Mouse (Mus musculus) neural tube, embryonic 14.5 days (tissue): ENCODE measurements around the gene Gm49369. TPM values are rescaled to one million over a fixed set of nuclear protein-coding genes. Genes with fewer than 3 reads are reported as not detected.

Experiments used
- ATAC-seq: fragments of 200-750 bp; cut with Nextera tagmentation; 2 replicates; pipeline ENCODE4 v1.8.0; 2017; ENCODE audit warnings: low read depth, mild to moderate bottlenecking, moderate TSS enrichment, moderate library complexity
- H3K27ac ChIP-seq: fragments of 300-500 bp; sonication (generic); 2 replicates; pipeline ENCODE4 v1.5.1; 2014; ENCODE audit warnings: low read depth, mild to moderate bottlenecking, control low read depth, low read length, moderate library complexity, mixed read lengths
- H3K27me3 ChIP-seq: fragments of 300-500 bp; sonication (generic); 2 replicates; pipeline ENCODE4 v1.6.1; 2014; ENCODE audit warnings: low read length; ENCODE audit not compliant: control insufficient read depth, insufficient read depth
- H3K36me3 ChIP-seq: fragments of 300-500 bp; sonication (generic); 2 replicates; pipeline ENCODE4 v1.6.1; 2014; ENCODE audit warnings: low read length, mixed read lengths; ENCODE audit not compliant: control insufficient read depth, insufficient read depth
- H3K4me1 ChIP-seq: fragments of 300-500 bp; sonication (generic); 2 replicates; pipeline ENCODE4 v1.6.1; 2014; ENCODE audit warnings: low read length; ENCODE audit not compliant: control insufficient read depth, insufficient read depth
- H3K4me2 ChIP-seq: fragments of 300-500 bp; sonication (generic); 2 replicates; pipeline ENCODE4 v1.6.1; 2014; ENCODE audit warnings: mild to moderate bottlenecking, low read depth, low read length, control low read depth
- H3K4me3 ChIP-seq: fragments of 300-500 bp; sonication (generic); 2 replicates; pipeline ENCODE4 v1.5.1; 2014; ENCODE audit warnings: low read depth, low read length, control low read depth, mixed read lengths
- H3K9ac ChIP-seq: fragments of 300-500 bp; sonication (generic); replicated peaks from 2 replicates; pipeline ENCODE4 v1.6.1; 2014; ENCODE audit warnings: low read depth, mild to moderate bottlenecking, control low read depth, low read length, mixed read lengths
- H3K9me3 ChIP-seq: fragments of 300-500 bp; sonication (generic); 2 replicates; pipeline ENCODE4 v1.6.1; 2016; ENCODE audit warnings: low read length; ENCODE audit not compliant: control insufficient read depth
- WGBS: fragments of 180-500 bp; shearing (Covaris S2); extraction: QIAGEN DNeasy Blood & Tissue Kit; methylation state at CpG from one replicate; pipeline ENCODE4 v1.1.7; 2014; 5-methylcytosine and 5-hydroxymethylcytosine counted together
- polyA plus RNA-seq: library from polyadenylated mRNA; unstranded; fragments of >200 nt; fragmentation: Nextera tagmentation; extraction: Ambion mirVana; gene quantifications from 2 replicates; pipeline ENCODE4 v1.2.1, GENCODE M21; 2014

Gm49369 gene
- polyA plus RNA-seq, 1 experiment from 2014 or later = 2.9 TPM

DNA sequence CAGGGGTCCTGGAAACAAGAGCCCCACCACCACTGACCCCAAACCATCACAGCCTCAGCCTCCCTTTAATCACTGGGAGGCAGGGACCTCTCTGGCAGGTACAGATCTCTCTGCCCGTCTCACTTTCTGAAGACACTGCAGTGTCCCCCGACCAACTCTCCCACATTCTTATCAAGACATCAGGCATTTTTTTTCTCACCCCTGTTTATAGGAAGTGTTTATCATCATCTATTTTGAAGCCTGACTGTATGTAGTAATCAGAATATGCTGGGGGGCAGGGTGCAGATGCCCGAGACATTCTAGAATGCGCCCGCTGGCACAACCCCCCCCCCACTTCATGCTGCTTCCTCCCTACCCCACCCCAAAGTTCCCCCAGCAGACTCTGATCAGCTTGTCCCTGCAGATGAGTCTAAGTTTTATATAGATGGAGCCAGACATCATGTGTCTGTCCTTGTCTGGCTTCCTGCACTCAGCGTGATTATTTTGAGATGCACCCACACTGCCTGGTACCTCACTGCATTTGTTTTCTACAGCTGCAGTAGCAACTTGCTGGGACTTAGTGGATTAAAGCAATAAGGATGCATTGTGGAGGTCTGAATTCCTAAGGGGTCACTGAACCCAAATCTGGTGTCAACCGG lies 17.8 kb upstream of the Gm49369 start:
- H3K27me3 ChIP-seq = no peaks in the 10 kb centered on the region
- no peak for ATAC-seq
- no peak overlapping the region for H3K4me2 ChIP-seq
- no peak overlapping the region for H3K27ac ChIP-seq
- no peaks in the 10 kb centered on the region for H3K36me3 ChIP-seq
- no peak overlapping the region for H3K4me3 ChIP-seq
- H3K4me1 ChIP-seq = 0 out of 2 replicates have a peak, but pooled peaks cover 2% of the 10 kb centered on the region
- no peak overlapping the region for H3K9ac ChIP-seq
- 77% methylated on average over 7 of the region's 7 CpGs for WGBS
- H3K9me3 ChIP-seq = no peaks in the 10 kb centered on the region

DNA sequence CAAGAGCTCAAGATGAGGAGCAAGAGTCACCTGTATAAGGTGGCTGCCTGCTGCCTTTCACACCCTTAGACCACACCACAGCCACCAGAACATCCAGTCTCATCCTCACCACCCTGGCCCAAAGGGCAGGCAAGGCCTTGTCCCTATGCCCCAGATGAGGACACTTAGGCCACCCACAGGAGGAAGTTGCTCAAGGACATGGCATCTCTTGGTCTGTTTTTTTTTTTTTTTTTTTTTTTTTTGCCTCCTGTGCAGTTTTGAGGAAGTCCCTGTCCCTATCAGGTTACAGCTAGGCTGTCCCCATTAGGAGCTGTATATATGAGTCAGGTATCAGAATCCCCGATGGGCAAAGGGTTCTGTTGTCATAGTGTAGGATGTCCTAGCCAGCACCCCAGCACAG lies 16.8 kb upstream of the Gm49369 start:
- Histone ChIP-seq H3K27me3 (no peaks in the 10 kb centered on the region), H3K4me1 (0 out of 2 replicates have a peak, but pooled peaks cover 2% of the 10 kb centered on the region), H3K9ac (no peak overlapping the region), H3K36me3 (no peaks in the 10 kb centered on the region), H3K27ac (no peak overlapping the region), H3K9me3 (no peaks in the 10 kb centered on the region), H3K4me2 (no peak overlapping the region), H3K4me3 (no peak overlapping the region)
- WGBS = 82% methylated on average over 1 of the region's 1 CpGs
- ATAC-seq = no peak

GRCm38 (mm10) chr7:142398052-142398451 lies 15.6 kb upstream of the Gm49369 start:
- WGBS = 58% methylated on average over 2 of the region's 2 CpGs
- H3K27me3 ChIP-seq = no peaks in the 10 kb centered on the region

DNA sequence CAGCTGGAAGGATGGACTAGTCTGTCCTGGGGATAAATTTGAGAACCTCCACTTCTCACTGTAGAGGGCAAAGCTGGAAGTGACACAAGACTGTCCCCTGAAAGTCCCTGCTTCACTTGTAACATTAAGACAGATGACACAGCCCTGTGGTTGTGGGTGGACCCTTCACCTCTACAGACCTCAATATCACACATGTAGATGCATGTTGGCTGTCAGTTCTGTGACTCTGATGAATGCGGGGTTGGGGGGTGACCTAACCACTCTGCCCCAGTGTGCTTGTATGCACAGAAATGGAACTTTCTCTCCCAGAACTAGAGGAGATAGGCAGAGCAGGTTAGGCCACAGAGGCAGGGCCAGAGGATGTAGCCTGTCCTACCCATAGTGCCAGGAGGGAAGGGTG lies 14.1 kb upstream of the Gm49369 start:
- Histone ChIP-seq H3K27ac (no peak overlapping the region), H3K36me3 (no peaks in the 10 kb centered on the region), H3K4me1 (0 out of 2 replicates have a peak, but pooled peaks cover 2% of the 10 kb centered on the region), H3K4me2 (no peak overlapping the region), H3K4me3 (no peak overlapping the region), H3K27me3 (no peaks in the 10 kb centered on the region), H3K9ac (no peak overlapping the region), H3K9me3 (no peaks in the 10 kb centered on the region)
- 97% methylated on average over 1 of the region's 1 CpGs for WGBS
- ATAC-seq = no peak

More at GRCm38 (mm10) chr7:142398052-142398451, 15.6 kb upstream of the Gm49369 start:
- Histone ChIP-seq H3K4me1 (0 out of 2 replicates have a peak, but pooled peaks cover 2% of the 10 kb centered on the region), H3K27ac (no peak overlapping the region), H3K9ac (no peak overlapping the region), H3K36me3 (no peaks in the 10 kb centered on the region), H3K4me2 (no peak overlapping the region), H3K9me3 (no peaks in the 10 kb centered on the region), H3K4me3 (no peak overlapping the region)
- no peak for ATAC-seq

DNA sequence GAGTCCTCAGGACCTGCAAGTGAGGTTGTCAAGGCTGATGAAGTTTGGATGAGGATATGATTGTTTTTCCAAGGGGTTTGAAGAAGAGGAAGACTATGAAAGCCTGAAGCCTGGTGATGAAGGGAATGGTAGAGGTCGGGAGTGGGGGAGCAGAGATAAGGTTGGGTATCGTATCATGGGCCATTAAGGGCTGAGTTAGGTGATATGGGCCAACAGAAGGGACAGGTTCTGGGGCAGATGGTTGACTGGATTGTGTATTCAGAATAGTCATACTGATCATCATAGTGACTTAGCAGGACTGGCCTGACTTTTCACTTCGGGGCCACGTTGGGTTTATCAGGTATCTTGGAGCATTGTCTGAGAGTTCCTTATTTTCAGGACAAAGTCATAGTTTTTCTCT lies 13.0 kb upstream of the Gm49369 start:
- no peak overlapping the region for H3K9ac ChIP-seq
- WGBS = 94% methylated on average over 4 of the region's 4 CpGs
- ATAC-seq = no peak
- H3K4me1 ChIP-seq = no peaks in the 10 kb centered on the region
- no peaks in the 10 kb centered on the region for H3K36me3 ChIP-seq
- H3K27me3 ChIP-seq = no peaks in the 10 kb centered on the region
- no peak overlapping the region for H3K4me2 ChIP-seq
- H3K4me3 ChIP-seq = no peak overlapping the region
- no peak overlapping the region for H3K27ac ChIP-seq
- no peaks in the 10 kb centered on the region for H3K9me3 ChIP-seq

GRCm38 (mm10) chr7:142394261-142395190 lies 12.1 kb upstream of the Gm49369 start:
- Histone ChIP-seq H3K27me3 (no peaks in the 10 kb centered on the region), H3K36me3 (no peaks in the 10 kb centered on the region), H3K27ac (no peak overlapping the region), H3K4me1 (no peaks in the 10 kb centered on the region), H3K4me3 (no peak overlapping the region), H3K9ac (no peak overlapping the region), H3K9me3 (no peaks in the 10 kb centered on the region), H3K4me2 (no peak overlapping the region)
- WGBS = 76% methylated on average over 6 of the region's 6 CpGs
- no peak for ATAC-seq

GRCm38 (mm10) chr7:142393191-142393590 lies 10.7 kb upstream of the Gm49369 start:
- Histone ChIP-seq H3K27ac (no peak overlapping the region), H3K4me1 (no peaks in the 10 kb centered on the region), H3K9ac (no peak overlapping the region), H3K9me3 (no peaks in the 10 kb centered on the region), H3K4me3 (no peak overlapping the region), H3K27me3 (no peaks in the 10 kb centered on the region), H3K36me3 (no peaks in the 10 kb centered on the region), H3K4me2 (no peak overlapping the region)
- WGBS = 41% methylated on average over 4 of the region's 4 CpGs
- ATAC-seq = no peak

GRCm38 (mm10) chr7:142391609-142392008 lies 9.1 kb upstream of the Gm49369 start:
- Histone ChIP-seq H3K4me3 (no peak overlapping the region), H3K4me2 (no peak overlapping the region), H3K27ac (no peak overlapping the region), H3K4me1 (peaks cover 5% of the 10 kb centered on the region), H3K27me3 (no peaks in the 10 kb centered on the region), H3K36me3 (no peaks in the 10 kb centered on the region), H3K9ac (no peak overlapping the region), H3K9me3 (no peaks in the 10 kb centered on the region)
- ATAC-seq = no peak
- 56% methylated on average over 4 of the region's 4 CpGs for WGBS

DNA sequence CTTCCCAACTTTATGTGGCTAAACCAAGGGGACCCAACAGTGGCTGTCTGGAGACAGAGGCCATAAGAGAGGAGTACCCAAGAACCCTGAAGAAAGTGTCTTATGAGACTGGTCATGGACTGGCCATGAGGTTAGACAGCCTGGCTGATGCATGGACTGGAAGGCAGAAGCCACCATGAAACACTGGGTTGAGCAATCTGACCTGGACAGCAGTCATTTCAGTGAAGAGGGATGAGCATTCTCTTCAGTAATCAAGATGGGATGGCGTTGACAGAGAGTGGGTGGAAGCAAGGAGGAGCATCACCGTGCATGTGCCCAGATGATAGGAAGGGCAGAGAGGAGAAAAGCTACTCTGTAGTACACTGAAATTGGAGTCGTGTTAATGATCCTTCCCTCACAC lies 8.6 kb upstream of the Gm49369 start:
- no peak for ATAC-seq
- Histone ChIP-seq H3K9me3 (no peaks in the 10 kb centered on the region), H3K27me3 (no peaks in the 10 kb centered on the region), H3K9ac (no peak overlapping the region), H3K4me3 (no peak overlapping the region), H3K27ac (no peak overlapping the region), H3K4me1 (peaks cover 10% of the 10 kb centered on the region), H3K4me2 (no peak overlapping the region), H3K36me3 (no peaks in the 10 kb centered on the region)
- 86% methylated on average over 3 of the region's 3 CpGs for WGBS
